Mouse (Mus musculus): ENCODE results near the gene Spn.

Spn gene

DNA sequence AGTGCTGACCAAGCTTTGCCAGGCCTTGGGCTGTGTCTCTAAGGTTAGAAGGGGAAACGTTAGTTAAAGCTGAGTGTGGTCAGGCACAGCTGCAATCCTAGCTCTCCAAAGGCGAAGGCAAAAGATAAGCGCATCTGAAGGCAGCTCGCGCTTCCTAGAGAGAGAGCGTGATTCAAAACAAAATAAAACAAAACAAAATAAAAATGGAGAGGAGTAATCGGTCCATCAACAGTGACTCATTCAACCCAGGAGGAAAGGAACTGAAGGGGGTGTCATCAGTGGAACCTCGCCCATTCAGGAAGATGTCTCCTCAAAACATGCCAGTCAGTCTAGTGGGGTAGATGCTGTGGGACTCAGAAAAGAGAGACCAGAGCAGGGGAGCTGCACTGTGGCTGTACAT is 55.4 kb downstream of the Spn start:
- DNase-seq (ENCODE audit: low spot score in 2 of 2), result no peak
